Mouse (Mus musculus) cortical plate, adult 2 months (tissue): Measurements from ENCODE around the gene Hist2h2ac. TPM values are rescaled to one million over a fixed set of nuclear protein-coding genes. Genes with fewer than 3 reads are reported as not detected.
A peak's percentile ranks its signal among the peaks of the same experiment; 100 is the strongest.

Experiments used
- H3K27ac ChIP-seq: fragments of 200-500 bp; 2 replicates; pipeline ENCODE4 v1.5.1; 2012; ENCODE audit warnings: low read length, control low read depth, inconsistent platforms; ENCODE audit not compliant: insufficient read depth
- H3K4me1 ChIP-seq: fragments of 200-500 bp; 2 replicates; pipeline ENCODE4 v1.6.1; 2011; ENCODE audit warnings: low read length; ENCODE audit not compliant: control insufficient read depth, insufficient read depth
- H3K4me3 ChIP-seq: fragments of 200-500 bp; 2 replicates; pipeline ENCODE4 v1.5.1; 2011; ENCODE audit warnings: mild to moderate bottlenecking, low read length, control low read depth; ENCODE audit not compliant: insufficient read depth
- CTCF ChIP-seq: fragments of 200-500 bp; IDR thresholded peaks from 2 replicates; pipeline ENCODE4 v1.5.1; 2011; ENCODE audit warnings: mild to moderate bottlenecking, control low read depth, low read length; ENCODE audit not compliant: insufficient read depth; ENCODE audit errors: extremely low read depth
- POLR2A ChIP-seq: fragments of 200-500 bp; IDR thresholded peaks from 2 replicates; pipeline ENCODE4 v1.6.1; 2011; ENCODE audit warnings: mild to moderate bottlenecking, low read length, control low read depth; ENCODE audit not compliant: insufficient read depth; ENCODE audit errors: extremely low read depth
- polyA plus RNA-seq: library from polyadenylated mRNA; depleted of rRNA; stranded (reverse); fragments of >200 nt; gene quantifications from 2 replicates; pipeline ENCODE4 v1.2.3, GENCODE M21; 2012

Hist2h2ac gene
- polyA plus RNA-seq, 1 experiment: 4.6 TPM

- Histone ChIP-seq H3K4me3 (peak within 1 kb of the TSS; percentile 59), H3K4me1 (peaks cover 2% of the 10 kb centered on the region; the same call in 1 of the 2 replicates), H3K27ac (peak within 1 kb of the TSS; percentile 85)
- TF ChIP-seq POLR2A (peak; percentile 100), CTCF (no peak)
Observed at GRCm38 (mm10) chr3:96262979-96263550, 42.4 kb upstream of the Hist2h2ac start, which contains the start of gene Hist2h4. Gene Hist2h4, minus strand, starts transcription at chr3:96263311.

- TF ChIP-seq POLR2A (peak; percentile 91), CTCF (no peak)
- H3K27ac ChIP-seq: peak overlapping the region; percentile 78
- H3K4me3 ChIP-seq: peak overlapping the region; percentile 59
- no peaks in the 10 kb centered on the region; the same call in 1 of the 2 replicates for H3K4me1 ChIP-seq
Observed at GRCm38 (mm10) chr3:96262216-96262875, 41.7 kb upstream of the Hist2h2ac start.

GRCm38 (mm10) chr3:96261623-96262022 is 40.9 kb upstream of the Hist2h2ac start:
- TF ChIP-seq POLR2A (no peak), CTCF (no peak)
- Histone ChIP-seq H3K4me3 (peak overlapping the region; percentile 59), H3K4me1 (no peaks in the 10 kb centered on the region; the same call in 1 of the 2 replicates), H3K27ac (peak overlapping the region; percentile 7; the same call in 1 of the 2 replicates)

GRCm38 (mm10) chr3:96260220-96260619 is 39.5 kb upstream of the Hist2h2ac start:
- no peak for TF ChIP-seq CTCF
- TF ChIP-seq POLR2A: no peak
- Histone ChIP-seq H3K4me1 (no peaks in the 10 kb centered on the region; the same call in 1 of the 2 replicates), H3K4me3 (no peak overlapping the region), H3K27ac (no peak overlapping the region)

GRCm38 (mm10) chr3:96257190-96257589 is 36.5 kb upstream of the Hist2h2ac start:
- Histone ChIP-seq H3K4me1 (no peaks in the 10 kb centered on the region; the same call in 1 of the 2 replicates), H3K27ac (no peak overlapping the region), H3K4me3 (no peak overlapping the region)
- no peak for TF ChIP-seq CTCF
- TF ChIP-seq POLR2A: no peak

- TF ChIP-seq POLR2A (no peak), CTCF (no peak)
- Histone ChIP-seq H3K4me3 (no peak overlapping the region), H3K4me1 (no peaks in the 10 kb centered on the region), H3K27ac (no peak overlapping the region)
Observed at GRCm38 (mm10) chr3:96255926-96256593, 35.4 kb upstream of the Hist2h2ac start.

GRCm38 (mm10) chr3:96254683-96255355 is 34.1 kb upstream of the Hist2h2ac start:
- TF ChIP-seq POLR2A (no peak), CTCF (no peak)
- Histone ChIP-seq H3K4me1 (no peaks in the 10 kb centered on the region), H3K27ac (no peak overlapping the region), H3K4me3 (no peak overlapping the region)

- TF ChIP-seq POLR2A (no peak), CTCF (no peak)
- H3K27ac ChIP-seq: no peak overlapping the region
- no peaks in the 10 kb centered on the region for H3K4me1 ChIP-seq
- H3K4me3 ChIP-seq: no peak overlapping the region
Observed at GRCm38 (mm10) chr3:96251787-96252186, 31.1 kb upstream of the Hist2h2ac start.

GRCm38 (mm10) chr3:96250890-96251289 is 30.2 kb upstream of the Hist2h2ac start:
- TF ChIP-seq CTCF (no peak), POLR2A (no peak)
- no peaks in the 10 kb centered on the region for H3K4me1 ChIP-seq
- no peak overlapping the region for H3K4me3 ChIP-seq

More at GRCm38 (mm10) chr3:96250890-96251289, 30.2 kb upstream of the Hist2h2ac start:
- H3K27ac ChIP-seq: no peak overlapping the region
